Mouse (Mus musculus) heart, adult 2 months (tissue): ENCODE measurements at regions not wholly inside any gene's neighbourhood (a gene's known extent, or its start where the extent isn't known, plus 50 kb on each side); places are given as distances from the start of the nearest gene placed in this dataset.

Experiments used
- CTCF ChIP-seq: fragments of 200-600 bp; IDR thresholded peaks from 2 replicates; pipeline ENCODE4 v1.8.1; 2022; ENCODE audit warnings: antibody characterized with exemption, mild to moderate bottlenecking, moderate library complexity
- POLR2A ChIP-seq: fragments of 200-500 bp; IDR thresholded peaks from 2 replicates; pipeline ENCODE4 v1.6.1; 2011; ENCODE audit warnings: mild to moderate bottlenecking, low read depth, low read length, control low read depth; ENCODE audit not compliant: insufficient read depth

- TF ChIP-seq CTCF, result no peak
- TF ChIP-seq POLR2A, result no peak
Measured at GRCm38 (mm10) chr8:35253946-35254345, 511.6 kb upstream of the Gm19410 start.
